Mouse (Mus musculus) frontal cortex, postnatal 10 days (tissue): ENCODE measurements around the gene Slc23a4.

Experiments used
- DNase-seq, 2 experiments: peaks; one replicate each; pipeline ENCODE4 v3.0.0; 2022; ENCODE audit warnings: low spot score in 2 of 2, mixed read lengths in 1 of 2

Gene Slc23a4

GRCm38 (mm10) chr6:34988081-34988761, at the start of gene Slc23a4:
Gene Slc23a4 (minus strand): TSS chr6:34988404.
- no peak for DNase-seq

GRCm38 (mm10) chr6:35033341-35033740, 45.1 kb upstream of the Slc23a4 start:
- no peak for DNase-seq

- DNase-seq, result no peak
These were observed 44.5 kb upstream of the Slc23a4 start for GRCm38 (mm10) chr6:35032704-35033103.

GRCm38 (mm10) chr6:35030811-35031210, 42.6 kb upstream of the Slc23a4 start:
- DNase-seq, result no peak

GRCm38 (mm10) chr6:35030226-35030625, 42.0 kb upstream of the Slc23a4 start:
- DNase-seq, result no peak

GRCm38 (mm10) chr6:35028023-35028422, 39.8 kb upstream of the Slc23a4 start:
- no peak for DNase-seq

GRCm38 (mm10) chr6:35027257-35027656, 39.1 kb upstream of the Slc23a4 start:
- no peak for DNase-seq

GRCm38 (mm10) chr6:35016624-35017023, 28.4 kb upstream of the Slc23a4 start:
- DNase-seq, result no peak

GRCm38 (mm10) chr6:35011953-35012352, 23.7 kb upstream of the Slc23a4 start:
- no peak for DNase-seq

GRCm38 (mm10) chr6:35010705-35011104, 22.5 kb upstream of the Slc23a4 start:
- DNase-seq, result no peak

GRCm38 (mm10) chr6:35002261-35002669, 14.1 kb upstream of the Slc23a4 start:
- peak; percentile 50 to 62 for DNase-seq

- peak in 1 of 2 experiments; percentile 41 for DNase-seq
These were observed 10.9 kb upstream of the Slc23a4 start for GRCm38 (mm10) chr6:34999101-34999500.

GRCm38 (mm10) chr6:34996496-34996895, 8.3 kb upstream of the Slc23a4 start:
- DNase-seq, result no peak

GRCm38 (mm10) chr6:34995265-34995681, 7.1 kb upstream of the Slc23a4 start:
- DNase-seq, result peak; percentile 40 to 74

- DNase-seq, result no peak
These were observed 6.5 kb upstream of the Slc23a4 start for GRCm38 (mm10) chr6:34994692-34995091.

- DNase-seq, result no peak
These were observed 1.1 kb upstream of the Slc23a4 start for GRCm38 (mm10) chr6:34989263-34989662.

- no peak for DNase-seq
These were observed 1.0 kb downstream of the Slc23a4 start for GRCm38 (mm10) chr6:34987085-34987645.

GRCm38 (mm10) chr6:34980661-34981060, 7.5 kb downstream of the Slc23a4 start:
- DNase-seq, result no peak

GRCm38 (mm10) chr6:34979291-34979690, 8.9 kb downstream of the Slc23a4 start:
- no peak for DNase-seq

- DNase-seq, result no peak
These were observed 17.0 kb downstream of the Slc23a4 start for GRCm38 (mm10) chr6:34971181-34971580.

- DNase-seq, result no peak
These were observed 22.2 kb downstream of the Slc23a4 start for GRCm38 (mm10) chr6:34965819-34966539.

- no peak for DNase-seq
These were observed 23.7 kb downstream of the Slc23a4 start for GRCm38 (mm10) chr6:34964550-34964949.

GRCm38 (mm10) chr6:34959131-34959530, 29.1 kb downstream of the Slc23a4 start:
- DNase-seq, result no peak
